Mouse (Mus musculus) T-helper 2 cell (primary cell): ENCODE measurements around the gene Amn.

Experiments used
- in situ Hi-C: fragments of 300-600 bp; cut with MboI, MseI; formaldehyde crosslinking; loops from one replicate; pipeline ENCODE4 v1.15.1; 2025; ENCODE audit warnings: high pct_unique_total_duplicates

The Amn gene

DNA sequence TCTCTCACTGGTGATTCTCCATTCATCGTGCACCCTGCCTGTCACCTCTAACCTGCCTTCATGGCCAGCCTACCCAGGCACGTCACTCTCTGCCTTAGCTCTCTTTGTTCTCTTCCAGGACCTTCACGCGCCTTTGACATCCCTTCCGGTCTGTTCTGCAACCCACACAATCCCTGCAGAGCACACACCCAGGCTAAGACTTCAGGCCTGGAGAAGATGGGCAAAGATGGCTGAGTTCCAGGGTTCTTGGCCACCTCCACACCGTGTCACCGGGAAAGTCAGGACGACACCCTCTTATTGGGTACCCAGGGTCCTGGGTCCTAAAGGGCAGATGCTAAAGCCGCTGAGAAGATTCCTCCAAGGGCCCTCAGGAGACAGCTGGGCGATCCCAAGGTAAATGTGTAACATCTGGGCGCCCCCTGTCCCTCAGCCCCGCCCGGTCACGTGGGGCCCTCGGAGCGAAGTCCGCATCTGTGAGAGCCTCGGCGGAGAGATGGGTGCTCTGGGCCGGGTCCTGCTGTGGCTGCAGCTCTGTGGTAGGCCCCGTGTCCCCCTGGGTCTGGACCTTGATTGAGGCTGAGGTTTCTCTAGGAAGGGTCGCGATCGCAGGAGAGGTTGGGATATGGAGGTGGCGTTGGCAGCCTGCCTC lies at the start of gene Amn:
Gene Amn (plus strand): TSS at position 467 of the 649 bp plus-strand sequence.
- in situ Hi-C loops, result no loop called here

DNA sequence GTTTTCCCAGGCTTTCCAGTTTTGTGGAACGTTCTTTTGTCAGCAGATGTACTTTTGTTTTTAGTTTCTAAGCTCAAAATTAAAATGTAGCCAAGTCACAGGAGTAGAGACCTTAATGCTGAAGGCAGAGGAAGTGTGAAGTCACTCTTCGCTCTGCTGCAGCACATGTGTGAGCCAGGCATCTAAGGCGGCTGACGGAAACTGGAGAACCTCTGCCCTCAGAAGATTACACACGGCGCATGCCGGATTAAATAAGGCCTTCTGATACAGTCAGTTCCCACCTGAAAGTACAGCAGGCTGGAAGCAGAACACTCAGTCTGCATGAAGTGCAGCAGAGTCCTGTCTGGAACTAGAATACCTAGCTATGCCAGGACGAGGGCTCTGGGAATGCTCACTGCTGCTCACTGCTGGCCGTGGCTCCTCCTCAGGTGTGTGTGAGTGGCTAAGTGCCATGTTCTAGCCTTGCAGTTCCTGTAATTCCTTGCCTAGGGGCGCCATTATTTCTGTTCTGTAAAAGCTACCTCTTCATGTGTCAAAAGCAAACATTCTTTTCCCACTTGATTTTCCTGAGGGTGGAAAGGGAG lies 45.6 kb upstream of the Amn start:
- in situ Hi-C loops, result no loop called here

DNA sequence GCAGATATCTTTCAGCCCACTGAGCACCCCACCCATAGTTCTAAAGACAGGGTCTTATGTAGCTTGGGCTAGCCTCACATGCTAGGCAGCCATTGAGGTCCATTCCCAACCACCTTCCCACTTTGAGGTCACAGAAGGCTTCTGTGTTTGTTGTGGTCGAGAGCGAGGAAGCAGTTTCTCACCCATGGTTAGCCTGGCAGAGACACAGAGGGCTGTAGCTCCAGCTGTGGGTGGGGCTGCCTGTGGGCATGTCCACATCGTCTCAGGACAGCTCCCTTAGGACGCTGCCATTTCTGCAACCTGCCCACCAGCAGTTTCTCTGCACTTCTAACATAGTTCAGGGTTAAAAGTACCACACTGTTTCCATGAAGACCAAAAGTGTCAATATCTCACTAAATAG lies 43.5 kb upstream of the Amn start:
- in situ Hi-C loops, result no loop called here

DNA sequence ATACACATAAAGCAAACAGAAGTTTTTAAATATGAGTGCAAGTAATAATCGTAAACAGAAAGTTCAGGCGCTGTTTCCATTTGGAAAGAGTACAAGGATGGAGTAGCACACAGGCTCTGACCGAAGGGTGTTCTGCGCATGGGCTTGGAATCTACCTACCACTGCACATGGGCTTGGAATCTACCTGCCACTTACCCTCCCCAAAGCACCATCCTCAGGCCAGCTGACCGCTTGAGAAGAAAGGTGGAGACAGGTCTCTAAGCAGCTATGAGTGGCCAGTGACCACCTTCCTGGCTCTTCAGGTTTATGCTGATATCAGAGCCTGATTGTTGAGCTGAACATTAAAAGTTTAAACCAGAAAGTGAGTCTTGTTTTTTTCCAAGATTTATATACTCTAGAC lies 42.4 kb upstream of the Amn start:
- in situ Hi-C loops, result no loop called here

DNA sequence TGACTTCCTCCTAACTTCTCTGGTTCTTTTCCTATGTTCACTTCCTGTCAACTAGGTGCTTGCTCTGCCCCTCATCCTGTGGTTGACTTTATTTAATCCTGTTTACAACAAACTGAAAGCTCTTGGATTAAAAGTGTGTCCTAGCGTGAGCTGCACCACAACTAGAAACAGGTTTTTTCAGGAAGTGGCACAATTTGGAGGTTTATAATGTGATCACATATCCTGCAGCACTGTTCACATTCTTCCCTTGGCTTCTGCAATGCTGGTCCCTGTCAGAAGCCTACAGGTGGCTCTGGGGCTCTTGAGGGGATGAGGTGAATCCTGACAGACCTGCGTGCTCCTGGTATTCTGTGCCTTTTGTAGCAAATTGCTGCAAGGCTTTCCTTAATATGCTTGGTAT lies 40.1 kb upstream of the Amn start:
- in situ Hi-C loops, result loop anchor here (10.0 kb wide), 1 partner anchor 306 kb away; no protein-coding TSS in a partner anchor

DNA sequence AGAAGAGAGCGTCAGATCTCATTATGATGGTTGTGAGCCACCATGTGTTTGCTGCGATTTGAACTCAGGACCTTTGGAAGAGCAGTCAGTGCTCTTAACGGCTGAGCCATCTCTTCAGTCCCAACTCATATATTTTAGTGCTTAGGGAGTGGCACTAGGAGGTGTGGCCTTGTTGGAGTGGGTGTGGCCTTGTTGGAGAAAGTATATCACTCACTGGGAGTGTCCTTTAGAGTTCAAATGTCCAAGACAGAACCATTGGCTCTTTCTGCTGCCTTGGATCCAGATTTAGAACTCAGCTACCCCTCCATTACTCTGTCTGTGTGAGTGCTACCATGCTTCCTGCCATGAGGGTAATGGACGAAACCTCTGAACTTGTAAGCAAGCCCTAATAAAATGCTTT lies 37.1 kb upstream of the Amn start:
- in situ Hi-C loops, result loop anchor here (10.0 kb wide), 1 partner anchor 309 kb away; no protein-coding TSS in a partner anchor

DNA sequence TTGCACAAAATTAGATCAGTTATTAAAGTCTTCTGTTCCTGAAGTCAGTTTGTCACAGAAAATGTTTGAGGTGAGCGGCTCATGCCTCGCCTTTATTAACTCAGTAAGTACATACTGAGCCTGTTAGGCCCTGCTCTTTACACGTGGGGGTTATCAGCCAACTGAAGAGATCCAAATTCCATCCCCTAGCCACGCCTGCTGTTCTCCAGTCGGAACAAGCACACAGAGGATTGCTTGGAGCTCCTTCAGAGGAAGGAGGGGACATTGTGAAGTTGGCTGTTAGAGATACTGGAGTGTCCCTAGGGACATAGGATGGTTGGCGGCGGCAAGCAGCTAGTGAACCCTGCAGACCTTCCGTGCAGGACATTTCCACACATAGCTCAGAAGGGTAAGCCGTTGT lies 36.5 kb upstream of the Amn start:
- in situ Hi-C loops, result loop anchor here (10.0 kb wide), 1 partner anchor 310 kb away; no protein-coding TSS in a partner anchor

DNA sequence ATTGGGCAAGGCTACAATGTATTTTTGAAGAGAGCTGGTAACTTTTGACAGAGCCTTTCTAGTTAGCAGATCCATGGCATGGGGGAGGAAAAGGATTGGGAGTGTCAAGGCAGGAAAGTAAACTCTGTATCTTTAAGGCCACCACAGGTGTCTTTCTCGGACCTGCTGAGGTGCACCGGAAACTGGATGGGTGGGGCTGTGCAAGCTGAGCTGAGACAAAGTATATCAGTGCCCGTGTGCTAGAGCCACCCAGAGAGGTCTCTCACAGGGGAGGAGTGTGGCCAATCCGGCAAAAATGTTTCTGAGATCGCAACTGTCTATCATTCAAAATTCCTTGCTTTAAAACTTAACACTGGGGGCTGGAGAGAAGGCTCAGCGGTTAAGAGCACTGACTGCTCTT lies 35.3 kb upstream of the Amn start:
- in situ Hi-C loops, result loop anchor here (10.0 kb wide), 1 partner anchor 311 kb away; no protein-coding TSS in a partner anchor

DNA sequence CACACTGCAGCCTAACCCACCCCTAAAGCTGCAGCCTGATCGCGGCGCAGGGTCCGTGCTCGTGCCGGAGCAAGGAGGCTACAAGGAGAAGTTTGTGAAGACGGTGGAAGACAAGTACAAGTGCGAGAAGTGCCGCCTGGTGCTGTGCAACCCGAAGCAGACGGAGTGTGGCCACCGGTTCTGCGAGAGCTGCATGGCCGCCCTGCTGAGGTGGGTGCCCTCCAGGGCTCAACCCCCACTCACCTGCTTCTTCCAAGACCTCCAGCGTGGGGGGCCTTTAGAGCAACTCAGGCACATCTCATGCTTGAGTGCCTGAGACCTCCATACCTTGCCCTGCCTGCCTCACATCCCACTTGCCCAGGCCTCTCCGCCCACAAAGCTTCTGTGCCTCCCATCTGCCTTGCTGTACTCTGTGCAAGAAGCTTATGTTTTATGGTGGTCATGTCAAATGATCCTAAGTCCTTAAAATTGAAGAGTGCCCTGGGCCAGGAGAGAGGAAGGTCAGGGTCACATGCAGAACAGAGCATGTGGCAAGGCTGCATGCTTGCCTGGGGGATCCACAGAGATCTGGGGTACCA lies 33.2 kb upstream of the Amn start:
- in situ Hi-C loops, result loop anchor here (10.0 kb wide), 1 partner anchor 313 kb away; no protein-coding TSS in a partner anchor

DNA sequence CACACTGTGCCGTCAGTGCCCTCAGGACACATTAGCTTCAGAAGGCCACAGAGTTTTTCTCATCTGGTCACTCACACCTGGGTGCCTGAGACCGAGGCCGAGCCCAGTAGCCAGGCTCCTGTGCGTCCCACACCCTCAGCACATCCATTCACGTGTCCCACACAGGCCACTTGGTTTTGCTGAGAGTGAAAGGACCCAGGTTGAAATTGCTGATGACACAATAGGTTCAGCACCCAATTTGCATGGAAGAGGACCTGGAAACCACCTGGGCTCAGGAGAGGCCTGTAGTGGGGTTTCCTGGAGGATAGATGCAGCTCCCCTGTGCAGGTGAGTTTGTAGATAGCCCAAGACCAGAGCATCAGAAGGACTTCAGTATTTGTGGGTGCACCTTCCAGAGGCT lies 32.5 kb upstream of the Amn start:
- in situ Hi-C loops, result loop anchor here (10.0 kb wide), 1 partner anchor 314 kb away; no protein-coding TSS in a partner anchor

DNA sequence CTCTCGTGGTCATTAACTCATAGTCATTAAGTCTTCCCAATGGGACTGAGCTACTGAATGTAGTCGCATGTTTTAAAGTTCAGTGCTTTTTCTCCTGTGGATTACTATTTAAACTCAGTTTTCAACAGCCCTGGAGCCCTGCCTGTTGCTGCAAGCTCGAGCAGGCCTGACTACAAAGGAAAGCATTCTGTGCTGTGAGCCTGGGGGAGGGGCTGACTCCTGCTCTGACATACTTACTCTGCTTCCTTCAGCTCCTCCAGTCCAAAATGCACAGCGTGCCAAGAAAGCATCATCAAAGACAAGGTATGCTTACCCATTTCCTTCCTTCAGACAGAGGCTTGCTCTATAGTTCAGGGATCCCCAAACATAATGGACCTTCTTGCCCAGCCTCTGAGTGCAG lies 32.1 kb upstream of the Amn start:
- in situ Hi-C loops, result loop anchor here (10.0 kb wide), 1 partner anchor 314 kb away; no protein-coding TSS in a partner anchor

DNA sequence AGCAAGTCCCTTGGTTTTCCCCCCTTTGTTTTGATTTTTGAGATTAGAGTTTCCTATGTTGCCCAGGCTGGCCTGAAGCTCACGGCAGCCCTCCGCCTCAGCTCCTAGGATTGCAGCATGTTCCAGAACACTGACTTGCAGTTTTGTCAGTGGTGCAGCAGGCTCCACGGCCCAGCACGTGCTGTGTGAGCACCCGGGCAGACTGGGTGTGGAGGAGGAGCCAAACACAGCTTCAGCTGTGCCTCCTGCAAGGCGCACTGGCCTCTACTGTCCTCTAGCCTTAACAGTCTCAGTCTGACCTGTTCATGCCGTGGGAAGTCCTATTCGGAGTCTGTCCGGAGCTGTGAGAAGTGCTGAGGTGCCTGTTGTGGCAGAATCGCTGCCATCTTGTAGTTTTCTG lies 31.0 kb upstream of the Amn start:
- in situ Hi-C loops, result loop anchor here (10.0 kb wide), 1 partner anchor 315 kb away; no protein-coding TSS in a partner anchor

DNA sequence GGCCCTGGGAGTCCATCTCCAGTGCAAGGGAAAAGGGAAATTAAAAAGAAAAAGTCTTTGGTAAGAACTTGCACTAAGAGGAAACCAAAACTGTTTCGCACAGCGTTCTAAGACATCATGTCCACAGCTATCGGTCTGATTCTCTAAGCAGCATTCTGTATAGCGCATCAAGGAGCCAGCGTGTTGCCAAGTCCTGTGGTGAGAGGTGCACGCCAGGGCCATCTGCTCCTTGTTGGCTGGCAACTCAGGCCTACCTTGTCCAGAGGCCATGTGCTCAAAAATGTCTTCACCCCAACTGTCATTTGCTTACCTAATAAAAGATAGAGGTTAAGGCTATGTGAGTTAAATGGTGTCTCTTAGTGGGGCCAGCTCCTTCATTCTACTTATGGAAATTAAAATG lies 29.0 kb upstream of the Amn start:
- in situ Hi-C loops, result no loop called here

DNA sequence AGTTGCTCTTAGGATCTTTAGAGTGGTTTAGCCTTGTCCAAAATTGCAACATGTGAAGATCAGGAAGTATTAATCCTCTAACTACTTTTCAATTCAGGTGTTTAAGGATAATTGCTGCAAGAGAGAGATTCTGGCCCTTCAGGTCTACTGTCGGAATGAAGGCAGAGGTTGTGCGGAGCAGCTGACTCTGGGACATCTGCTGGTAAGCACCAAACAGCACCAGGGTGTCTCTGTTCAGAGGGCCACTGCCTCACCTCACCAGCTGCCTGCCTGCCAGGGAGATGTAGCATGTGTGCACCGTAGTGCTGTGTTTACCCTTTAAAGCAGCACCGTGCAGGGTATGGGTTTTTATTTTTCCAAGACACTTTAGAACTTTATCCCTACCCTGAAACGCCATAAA lies 28.5 kb upstream of the Amn start:
- in situ Hi-C loops, result no loop called here

DNA sequence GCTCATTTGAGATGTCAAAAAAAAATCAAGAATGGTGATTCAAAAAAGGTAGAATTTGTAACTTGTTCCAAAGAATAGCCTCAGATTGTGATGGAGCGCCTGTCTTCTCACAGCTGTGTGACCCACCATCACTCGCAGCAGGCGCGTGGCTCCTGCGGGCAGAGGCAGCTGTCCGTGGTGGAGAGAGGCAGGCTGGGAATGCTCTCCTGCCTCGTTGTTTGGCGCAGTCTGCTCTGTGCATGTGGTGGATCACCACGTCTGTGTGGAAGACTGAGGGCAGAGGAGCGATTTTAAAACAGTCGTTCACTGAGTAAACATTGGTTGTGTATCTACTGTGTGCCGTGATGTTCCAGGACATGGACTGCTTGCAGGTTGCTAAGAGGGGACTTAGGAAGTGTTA lies 27.2 kb upstream of the Amn start:
- in situ Hi-C loops, result no loop called here

DNA sequence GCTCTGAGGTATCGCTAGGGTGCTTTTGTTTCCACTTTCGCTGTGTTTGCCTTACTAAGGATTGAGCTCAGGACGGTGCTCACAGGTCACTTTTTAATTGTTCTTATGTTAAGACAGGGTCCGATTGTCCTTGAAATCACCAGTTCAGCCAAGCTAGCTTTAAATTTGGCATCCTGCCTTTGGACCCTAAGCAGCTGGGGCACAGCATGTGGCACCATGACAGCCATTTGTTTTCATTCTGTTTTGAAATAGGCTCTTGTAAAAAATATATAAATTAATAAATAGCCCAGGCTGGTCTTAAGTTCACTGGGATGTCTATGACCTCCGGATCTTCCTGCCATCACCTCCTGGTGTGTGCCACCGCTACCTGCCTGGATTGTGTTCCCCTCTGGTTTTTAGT lies 25.8 kb upstream of the Amn start:
- in situ Hi-C loops, result no loop called here

DNA sequence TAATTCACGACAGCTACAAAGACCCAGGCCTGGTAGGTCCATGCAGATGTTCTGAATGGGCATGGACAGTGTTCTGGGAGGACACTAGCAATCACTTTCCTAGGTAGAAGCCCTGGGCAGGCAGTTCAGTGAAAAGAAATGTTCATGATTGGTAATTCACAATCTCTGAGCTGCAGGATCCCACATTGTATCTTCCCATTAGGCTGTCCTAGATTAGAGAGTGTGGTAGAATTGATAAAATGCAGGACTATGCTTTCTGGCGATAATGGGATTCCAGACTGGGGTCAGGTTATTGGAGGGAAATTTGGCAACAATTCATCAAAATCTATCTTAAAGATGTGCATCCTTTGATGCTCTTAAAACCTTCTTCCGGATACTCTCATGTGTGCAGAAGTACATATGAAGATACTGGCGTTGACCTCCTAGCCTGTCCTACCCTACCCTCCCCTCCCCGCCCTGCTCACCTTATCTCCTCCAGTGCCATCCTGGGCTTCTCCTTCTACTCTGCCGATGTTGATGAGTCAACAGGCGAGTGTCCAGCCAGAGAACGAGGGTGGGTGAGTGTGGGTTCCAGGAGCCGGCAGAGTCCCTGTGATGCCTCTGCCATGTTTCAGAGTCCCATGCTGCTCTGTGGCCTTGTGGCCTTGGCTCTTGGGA lies 24.0 kb upstream of the Amn start:
- in situ Hi-C loops, result no loop called here

DNA sequence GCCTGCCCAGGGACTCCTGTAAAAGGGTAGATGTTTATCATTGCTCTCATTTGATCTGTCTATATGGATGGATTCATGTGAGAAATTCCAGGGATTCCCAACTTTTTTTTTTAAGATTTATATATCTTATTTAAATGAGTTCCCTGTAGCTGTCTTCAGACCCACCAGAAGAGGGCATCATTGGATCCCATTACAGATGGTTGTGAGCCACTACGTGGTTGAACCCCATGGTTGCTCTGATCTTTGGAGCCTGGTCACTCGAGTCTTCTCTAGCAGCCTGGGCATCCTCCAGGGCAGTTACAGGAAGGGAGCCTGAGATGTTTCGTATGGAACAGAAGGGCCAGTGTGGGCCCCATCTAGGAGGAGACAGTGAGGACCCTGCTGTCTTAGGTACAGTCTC lies 21.8 kb upstream of the Amn start:
- in situ Hi-C loops, result no loop called here

DNA sequence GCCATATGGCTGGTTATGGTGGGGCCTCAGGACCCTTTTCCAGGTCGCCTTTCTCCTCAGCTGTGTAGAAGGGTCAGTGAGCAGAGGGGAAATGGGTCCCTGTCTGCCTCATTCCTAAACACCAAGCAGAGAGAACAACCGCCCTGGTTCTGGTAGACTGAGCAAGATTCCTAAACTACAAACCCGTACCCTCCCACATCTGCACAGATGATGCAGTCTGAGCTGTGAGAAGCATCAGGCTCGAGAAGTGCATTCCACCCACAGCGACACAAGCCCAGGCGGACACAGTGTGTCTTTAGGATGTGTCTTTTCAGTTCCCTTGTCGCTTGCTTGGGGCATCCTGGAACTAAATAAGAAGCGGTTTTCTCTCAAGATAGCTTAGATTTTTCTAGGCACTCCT lies 20.8 kb upstream of the Amn start:
- in situ Hi-C loops, result no loop called here

DNA sequence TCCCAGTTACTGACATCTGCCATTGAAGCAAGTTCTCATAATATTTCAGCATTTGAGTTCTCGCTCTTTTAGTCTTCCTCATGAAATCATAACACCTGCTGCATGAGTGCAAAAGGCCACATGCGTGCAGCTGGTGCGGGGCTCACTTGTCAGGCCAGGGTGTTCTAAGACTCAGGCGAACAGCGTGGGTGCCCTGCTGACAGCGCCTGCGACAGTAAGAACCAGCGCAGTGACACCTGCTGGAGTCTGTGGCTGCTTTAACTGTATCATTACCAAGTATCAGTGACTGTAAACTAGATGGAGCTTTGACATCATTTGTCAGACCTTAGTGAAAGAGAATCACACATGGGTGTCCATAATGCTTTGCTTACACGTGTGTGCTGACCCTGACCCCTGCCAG lies 19.7 kb upstream of the Amn start:
- in situ Hi-C loops, result no loop called here

DNA sequence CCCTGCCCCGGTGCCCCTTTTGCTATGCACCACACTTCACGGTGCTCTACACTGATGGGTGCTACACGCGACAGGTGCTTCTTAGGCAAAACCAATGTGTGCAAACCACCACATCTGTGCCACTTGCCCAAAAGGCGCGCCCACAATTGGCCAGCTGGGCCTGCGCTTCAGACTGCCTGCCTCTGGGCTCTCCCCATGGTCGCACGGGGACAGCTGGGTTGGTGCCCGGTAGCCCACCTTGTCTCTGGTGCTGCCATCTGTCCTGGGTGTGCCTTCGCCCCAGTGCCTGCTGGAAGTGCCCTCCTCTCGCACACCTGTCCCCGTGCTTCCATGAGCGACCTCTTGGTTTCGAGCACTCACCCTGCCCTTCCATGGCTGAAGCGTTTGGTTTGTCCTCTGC lies 7.2 kb upstream of the Amn start:
- in situ Hi-C loops, result no loop called here

DNA sequence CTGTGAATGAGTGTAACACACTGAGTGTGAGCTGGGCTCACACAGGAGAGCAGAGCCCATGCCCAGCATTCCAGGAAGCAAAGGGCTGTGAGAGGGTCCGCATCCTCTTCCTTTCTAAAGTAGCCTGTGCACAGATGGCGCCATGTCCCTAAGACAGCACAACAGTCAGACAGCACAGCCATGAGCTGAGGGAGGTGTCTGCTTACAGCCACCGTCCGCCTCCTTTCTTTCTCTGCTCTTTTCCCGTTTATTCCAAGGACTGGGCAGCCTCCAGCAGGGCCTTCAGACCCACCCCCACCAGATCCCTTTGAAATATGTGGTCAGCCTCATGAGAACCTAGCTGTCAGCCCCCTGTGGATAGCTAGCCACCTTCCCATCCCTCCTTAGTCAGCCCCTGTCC lies 5.7 kb upstream of the Amn start:
- in situ Hi-C loops, result no loop called here

DNA sequence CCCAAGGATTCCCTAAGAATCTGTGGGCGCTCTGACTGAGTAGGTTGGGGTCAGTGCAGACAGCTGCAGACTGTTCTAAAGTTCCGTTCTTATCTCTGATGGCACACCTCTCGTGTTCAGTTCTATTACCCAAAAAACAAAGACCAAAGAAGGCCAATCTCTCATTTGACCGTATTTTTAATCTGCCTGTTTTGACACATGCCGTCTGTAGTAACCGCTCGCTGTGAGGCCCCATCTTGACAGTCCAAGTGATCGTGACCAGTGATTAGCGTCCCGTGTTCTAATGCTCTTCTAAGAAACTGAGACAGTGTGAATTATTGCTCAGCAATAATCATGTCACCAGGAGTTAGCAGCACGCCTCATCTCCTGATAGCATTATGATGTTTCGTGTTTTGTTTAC lies 4.3 kb upstream of the Amn start:
- in situ Hi-C loops, result no loop called here
